Mouse (Mus musculus) embryonic facial prominence, embryonic 12.5 days (tissue): Measurements from ENCODE around the gene Hspb11. TPM values are rescaled to one million over a fixed set of nuclear protein-coding genes. Genes with fewer than 3 reads are reported as not detected.

Experiments used
- ATAC-seq: fragments of 200-750 bp; cut with Nextera tagmentation; 2 replicates; pipeline ENCODE4 v1.8.0; 2017; ENCODE audit not compliant: insufficient number of reproducible peaks, insufficient read depth, low FRiP score, low TSS enrichment
- H3K27ac ChIP-seq: fragments of 300-500 bp; sonication (generic); 2 replicates; pipeline ENCODE4 v1.5.1; 2016; ENCODE audit warnings: mild to moderate bottlenecking
- H3K27me3 ChIP-seq: fragments of 300-500 bp; sonication (generic); 2 replicates; pipeline ENCODE4 v1.6.1; 2016; ENCODE audit warnings: mild to moderate bottlenecking, moderate library complexity
- H3K36me3 ChIP-seq: fragments of 300-500 bp; sonication (generic); 2 replicates; pipeline ENCODE4 v1.6.1; 2016; ENCODE audit warnings: mild to moderate bottlenecking
- H3K4me1 ChIP-seq: fragments of 300-500 bp; sonication (generic); 2 replicates; pipeline ENCODE4 v1.6.1; 2016
- H3K4me2 ChIP-seq: fragments of 300-500 bp; sonication (generic); replicated peaks from 2 replicates; pipeline ENCODE4 v1.6.1; 2016; ENCODE audit warnings: mild to moderate bottlenecking, moderate library complexity
- H3K4me3 ChIP-seq: fragments of 300-500 bp; sonication (generic); 2 replicates; pipeline ENCODE4 v1.5.1; 2016; ENCODE audit warnings: mild to moderate bottlenecking
- H3K9ac ChIP-seq: fragments of 300-500 bp; sonication (generic); 2 replicates; pipeline ENCODE4 v1.6.1; 2016; ENCODE audit warnings: mild to moderate bottlenecking, moderate library complexity
- H3K9me3 ChIP-seq: fragments of 300-500 bp; sonication (generic); 2 replicates; pipeline ENCODE4 v1.6.1; 2016; ENCODE audit warnings: mild to moderate bottlenecking, moderate library complexity
- WGBS: fragments of 180-500 bp; shearing (Covaris S2); methylation state at CpG from one replicate; pipeline ENCODE4 v1.1.7; 2016; 5-methylcytosine and 5-hydroxymethylcytosine counted together
- polyA plus RNA-seq: library from polyadenylated mRNA; unstranded; fragments of >200 nt; fragmentation: Nextera tagmentation; extraction: Ambion mirVana; gene quantifications from 2 replicates; pipeline ENCODE4 v1.2.1, GENCODE M21; 2016

Hspb11 gene
- polyA plus RNA-seq, 1 experiment from 2014 or later: 38.4 TPM

DNA sequence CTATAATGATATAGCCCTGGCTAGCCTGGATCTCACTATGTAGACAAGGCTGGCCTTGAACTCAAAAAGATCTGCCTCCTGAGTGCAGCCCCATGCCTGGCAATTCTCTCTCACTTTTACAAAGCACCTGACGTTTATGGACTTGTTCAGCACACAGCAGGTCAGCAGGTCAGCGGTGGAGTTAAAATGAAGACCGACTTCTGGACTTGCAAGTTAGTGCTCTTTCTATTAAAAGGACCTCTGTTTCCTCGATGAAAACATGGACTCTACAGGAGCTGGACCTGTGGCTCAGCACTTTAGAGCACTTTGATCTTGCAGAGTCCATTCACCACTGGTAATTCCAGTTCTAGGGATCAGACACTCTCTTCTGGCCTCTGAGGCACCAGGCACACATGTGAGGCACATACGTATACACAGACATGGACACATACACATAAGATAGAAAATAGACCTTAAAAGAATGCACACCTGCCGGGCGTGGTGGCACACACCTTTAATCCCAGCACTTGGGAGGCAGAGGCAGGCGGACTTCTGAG is 44.7 kb downstream of the Hspb11 start:
- Histone ChIP-seq H3K4me2 (no peak overlapping the region), H3K9me3 (no peaks in the 10 kb centered on the region), H3K4me1 (no peaks in the 10 kb centered on the region), H3K27me3 (no peaks in the 10 kb centered on the region), H3K4me3 (no peak overlapping the region), H3K36me3 (no peaks in the 10 kb centered on the region), H3K27ac (no peak overlapping the region), H3K9ac (no peak overlapping the region)
- no peak for ATAC-seq
- WGBS: 82% methylated on average over 8 of the region's 8 CpGs

DNA sequence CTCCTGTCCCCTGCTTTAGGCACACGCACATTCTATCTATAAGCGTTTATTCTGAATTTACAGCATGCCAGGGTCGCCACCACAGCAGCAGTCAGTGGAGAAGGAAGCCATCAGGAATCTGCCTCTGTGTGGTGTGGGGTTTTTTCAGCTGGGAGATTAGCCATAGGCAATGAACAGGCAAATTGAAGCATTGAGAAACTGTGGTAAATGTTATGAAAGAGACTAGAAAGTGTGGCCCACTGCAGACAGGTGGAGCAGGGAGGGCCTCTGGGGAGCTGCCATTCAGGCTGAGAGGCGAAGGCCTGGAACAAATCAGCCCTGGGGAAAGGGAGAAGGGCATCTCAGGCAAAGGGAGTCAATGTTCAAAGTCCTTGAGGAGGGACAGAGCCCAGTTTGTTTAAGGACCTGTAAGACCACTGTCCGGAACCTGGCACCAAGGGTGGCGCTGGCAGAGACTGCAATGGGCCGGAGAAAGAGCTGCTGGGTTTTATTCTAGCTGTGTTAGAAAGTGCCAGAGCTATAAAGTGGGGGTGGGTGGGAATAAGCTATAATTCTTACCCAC is 46.5 kb downstream of the Hspb11 start:
- 81% methylated on average over 7 of the region's 7 CpGs for WGBS
- no peak overlapping the region for H3K4me2 ChIP-seq

DNA sequence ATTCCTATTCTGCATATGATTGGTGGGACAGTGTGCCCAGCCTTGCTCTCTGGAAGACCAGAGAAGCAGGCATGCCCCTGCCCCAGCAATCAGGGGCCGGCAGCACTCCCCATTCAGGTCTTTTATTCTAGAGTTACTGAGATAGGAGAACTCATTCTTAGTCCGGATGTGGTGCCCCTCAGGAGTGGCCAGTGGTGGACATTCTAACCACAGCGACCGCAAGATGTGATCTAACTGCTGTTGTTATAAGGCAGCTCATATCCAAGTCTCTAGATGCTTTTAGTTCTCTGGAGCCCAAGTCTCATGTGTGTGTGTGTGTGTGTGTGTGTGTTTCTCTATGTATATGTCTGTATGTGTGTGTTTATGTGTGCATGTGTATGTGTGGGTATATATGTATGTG is 47.0 kb downstream of the Hspb11 start:
- WGBS: 79% methylated on average over 4 of the region's 4 CpGs
- Histone ChIP-seq H3K27me3 (no peaks in the 10 kb centered on the region), H3K9me3 (no peaks in the 10 kb centered on the region), H3K36me3 (no peaks in the 10 kb centered on the region), H3K4me1 (no peaks in the 10 kb centered on the region; the same call in 1 of the 2 replicates), H3K4me3 (no peak overlapping the region), H3K27ac (no peak overlapping the region), H3K9ac (0 out of 2 replicates have a peak overlapping the region, but pooled peaks have one; percentile 24), H3K4me2 (no peak overlapping the region)
- ATAC-seq: no peak

More for the DNA sequence above, 46.5 kb downstream of the Hspb11 start:
- no peaks in the 10 kb centered on the region for H3K4me1 ChIP-seq
- no peaks in the 10 kb centered on the region for H3K9me3 ChIP-seq
- no peaks in the 10 kb centered on the region for H3K27me3 ChIP-seq
- H3K4me3 ChIP-seq: no peak overlapping the region
- no peak overlapping the region for H3K9ac ChIP-seq
- H3K36me3 ChIP-seq: no peaks in the 10 kb centered on the region
- no peak overlapping the region for H3K27ac ChIP-seq
- no peak for ATAC-seq

DNA sequence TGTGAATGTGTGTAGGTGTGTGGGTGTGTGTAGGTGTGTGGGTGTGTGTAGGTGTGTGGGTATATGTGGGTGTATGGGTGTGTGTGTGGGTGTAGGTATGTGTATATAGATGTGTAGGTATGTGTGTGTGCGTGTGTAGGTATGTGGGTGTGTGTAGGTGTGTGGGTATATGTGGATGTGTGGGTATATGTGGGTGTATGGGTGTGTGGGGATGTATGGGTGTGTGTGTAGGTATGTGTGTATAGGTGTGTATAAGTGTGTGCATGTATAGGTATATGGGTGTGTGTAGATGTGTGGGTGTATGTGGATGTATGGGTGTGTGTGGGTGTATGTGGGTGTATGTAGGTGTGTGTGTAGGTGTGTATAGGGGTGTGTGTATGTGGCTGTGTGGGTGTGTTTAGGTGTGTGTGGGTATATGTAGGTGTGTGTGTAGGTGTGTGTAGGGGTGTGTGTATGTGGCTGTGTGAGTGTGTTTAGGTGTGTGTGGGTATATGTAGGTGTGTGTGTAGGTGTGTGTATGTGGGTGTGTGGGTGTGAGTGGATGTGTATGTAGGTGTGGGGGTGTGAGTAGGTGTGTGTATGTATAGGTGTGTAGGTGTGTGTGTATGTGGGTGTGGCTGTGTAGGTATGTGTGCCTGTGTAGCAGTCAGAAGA is 47.6 kb downstream of the Hspb11 start:
- 97% methylated on average over 1 of the region's 1 CpGs for WGBS

DNA sequence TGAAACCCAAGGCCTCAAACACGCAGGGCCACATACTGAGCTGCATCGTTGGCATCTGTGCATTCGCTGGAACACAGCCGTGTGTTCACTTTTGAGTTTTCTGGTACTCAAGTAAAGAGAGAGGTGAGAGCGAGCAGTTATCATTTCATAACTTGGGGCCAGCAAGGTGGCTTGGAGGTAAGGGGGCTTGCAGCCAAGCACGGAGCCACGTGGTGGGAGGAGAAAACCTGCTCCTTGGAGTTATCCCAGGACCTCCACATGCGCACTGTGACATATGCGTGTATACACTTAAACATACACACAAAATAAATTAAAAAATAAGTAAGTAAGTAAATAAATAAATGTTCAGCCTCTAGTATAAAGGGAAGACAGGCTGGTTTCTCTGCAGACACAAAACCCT is 48.8 kb downstream of the Hspb11 start:
- Histone ChIP-seq H3K9ac (no peak overlapping the region), H3K4me3 (no peak overlapping the region), H3K9me3 (no peaks in the 10 kb centered on the region), H3K4me1 (no peaks in the 10 kb centered on the region; the same call in 1 of the 2 replicates), H3K27me3 (no peaks in the 10 kb centered on the region), H3K27ac (no peak overlapping the region), H3K4me2 (no peak overlapping the region), H3K36me3 (no peaks in the 10 kb centered on the region)
- ATAC-seq: no peak
- WGBS: 88% methylated on average over 9 of the region's 9 CpGs

More for the DNA sequence above, 47.6 kb downstream of the Hspb11 start:
- Histone ChIP-seq H3K4me1 (no peaks in the 10 kb centered on the region; the same call in 1 of the 2 replicates), H3K9ac (peak overlapping the region; percentile 24; the same call in 1 of the 2 replicates), H3K9me3 (no peaks in the 10 kb centered on the region), H3K4me3 (no peak overlapping the region), H3K27me3 (no peaks in the 10 kb centered on the region), H3K27ac (no peak overlapping the region), H3K36me3 (no peaks in the 10 kb centered on the region), H3K4me2 (no peak overlapping the region)
- peak; percentile 55 for ATAC-seq

DNA sequence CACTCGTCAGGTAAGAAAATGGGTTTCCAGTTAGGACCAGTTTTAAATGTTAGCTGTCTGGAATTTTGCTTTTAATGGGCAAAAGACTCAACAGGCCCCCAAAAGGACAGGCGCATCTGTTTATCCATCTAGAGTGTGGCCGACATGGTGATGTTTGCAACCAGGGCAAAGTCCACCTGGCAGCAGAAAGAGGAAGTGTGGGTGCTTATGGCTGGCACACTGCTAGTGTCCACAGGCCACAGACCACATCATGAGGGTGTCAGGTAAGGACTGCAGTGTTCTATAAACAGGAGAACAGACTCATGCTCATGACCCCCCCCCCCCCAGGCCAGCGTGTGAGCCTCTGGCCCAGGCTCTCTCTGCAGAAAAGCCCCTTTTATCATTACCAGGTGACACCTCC is 49.4 kb downstream of the Hspb11 start:
- no peak overlapping the region for H3K9ac ChIP-seq
- no peak for ATAC-seq
- H3K4me2 ChIP-seq: no peak overlapping the region
- H3K4me3 ChIP-seq: no peak overlapping the region
- WGBS: 73% methylated on average over 4 of the region's 4 CpGs
- H3K27me3 ChIP-seq: 0 out of 2 replicates have a peak, but pooled peaks cover 1% of the 10 kb centered on the region
- no peaks in the 10 kb centered on the region; the same call in 1 of the 2 replicates for H3K4me1 ChIP-seq
- H3K9me3 ChIP-seq: no peaks in the 10 kb centered on the region
- no peak overlapping the region for H3K27ac ChIP-seq
- no peaks in the 10 kb centered on the region for H3K36me3 ChIP-seq

DNA sequence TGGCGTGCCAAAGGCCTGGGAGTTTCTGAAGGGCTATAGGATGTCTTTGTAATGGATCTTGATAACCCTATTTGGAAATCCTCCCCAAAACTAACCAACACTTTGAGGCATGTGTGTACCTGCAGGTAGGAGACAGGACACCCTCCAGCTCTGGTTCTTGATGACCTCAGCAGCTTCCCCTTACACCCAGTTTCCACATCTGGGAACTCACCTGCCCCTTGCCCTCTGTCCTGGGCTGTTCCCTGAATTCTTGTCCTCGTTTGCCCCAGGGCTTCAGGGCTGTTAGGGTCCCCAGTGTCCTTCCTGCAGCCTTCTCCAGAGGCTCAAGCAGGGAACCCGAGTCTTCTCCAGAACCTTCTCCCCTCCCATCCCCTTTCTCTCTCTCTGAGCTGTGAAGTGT is 50.1 kb downstream of the Hspb11 start:
- Histone ChIP-seq H3K9me3 (no peaks in the 10 kb centered on the region), H3K9ac (no peak overlapping the region), H3K4me2 (no peak overlapping the region), H3K27ac (no peak overlapping the region), H3K4me1 (no peaks in the 10 kb centered on the region; the same call in 1 of the 2 replicates), H3K4me3 (no peak overlapping the region), H3K27me3 (0 out of 2 replicates have a peak, but pooled peaks cover 4% of the 10 kb centered on the region), H3K36me3 (no peaks in the 10 kb centered on the region)
- no peak for ATAC-seq
- WGBS: 54% methylated on average over 3 of the region's 3 CpGs

DNA sequence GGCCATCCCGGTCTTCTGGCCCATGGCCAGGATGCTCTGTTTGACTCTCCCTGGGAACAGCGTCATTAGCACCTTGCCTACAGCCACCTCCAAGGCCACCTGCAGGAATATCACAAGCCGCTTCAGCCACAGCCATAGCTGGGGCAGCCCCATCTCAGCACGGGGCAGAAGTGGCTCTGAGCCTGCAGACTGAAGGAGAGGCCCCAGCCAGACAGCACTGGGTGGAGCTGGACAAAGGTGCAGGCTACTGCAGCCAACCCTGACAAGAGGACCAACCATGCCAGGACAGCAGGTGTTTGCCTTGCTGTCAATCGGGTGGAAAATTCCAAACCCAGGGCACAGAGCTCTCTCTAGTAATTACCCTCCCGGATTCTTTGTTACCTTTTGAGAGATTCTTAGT is 53.6 kb downstream of the Hspb11 start, which contains the start of gene Dio1:
Gene Dio1 (minus strand): TSS at position 204 of the 400 bp plus-strand sequence.
- Histone ChIP-seq H3K4me3 (no peak within 1 kb of the TSS), H3K9me3 (0 out of 2 replicates have a peak, but pooled peaks cover 4% of the 10 kb centered on the region), H3K27ac (no peak within 1 kb of the TSS), H3K36me3 (no peaks in the 10 kb centered on the region), H3K4me1 (no peaks in the 10 kb centered on the region; the same call in 1 of the 2 replicates), H3K4me2 (no peak within 1 kb of the TSS), H3K9ac (no peak within 1 kb of the TSS), H3K27me3 (0 out of 2 replicates have a peak, but pooled peaks cover 4% of the 10 kb centered on the region)
- WGBS: 69% methylated on average over 6 of the region's 6 CpGs
- 0 out of 2 replicates have a peak, but pooled peaks have one; percentile 47 for ATAC-seq

DNA sequence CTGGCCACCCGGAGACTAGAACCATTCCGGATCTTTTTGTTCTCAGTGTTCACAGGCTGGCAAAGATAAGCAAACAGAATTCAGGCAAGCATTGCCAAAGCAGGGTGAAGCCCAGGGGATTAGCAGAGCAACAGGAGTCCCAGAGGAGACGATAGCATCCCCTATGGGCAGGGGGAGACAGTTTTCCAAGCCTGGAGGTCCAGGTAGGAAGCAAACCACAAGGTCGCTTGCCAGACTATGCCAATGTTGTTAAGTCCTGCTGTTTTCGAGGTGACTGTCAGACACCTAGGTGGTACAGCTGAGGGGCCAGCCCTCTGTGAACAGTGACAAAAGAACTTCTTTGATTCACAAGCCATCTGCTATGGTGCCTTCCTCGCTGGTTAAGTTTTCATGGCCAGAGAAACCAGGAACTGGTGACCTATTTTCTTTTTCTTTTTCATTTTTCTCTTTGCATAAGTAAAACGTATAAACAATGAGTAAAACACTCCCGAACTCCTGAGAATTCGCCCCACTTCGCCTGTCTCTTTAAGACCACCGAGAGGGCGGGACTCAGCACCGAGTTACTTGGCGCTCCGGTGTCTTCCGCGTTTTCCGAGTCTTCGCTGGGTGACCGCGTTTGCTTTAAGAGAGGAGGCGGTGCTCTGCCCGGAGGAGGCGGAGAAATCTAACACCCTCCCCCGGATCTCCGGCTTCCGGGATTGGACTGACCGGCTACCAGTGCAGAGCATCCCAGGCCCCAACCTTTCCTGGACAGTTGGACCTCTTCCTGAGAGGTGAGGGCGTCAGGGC is 60.5 kb downstream of the Hspb11 start, which contains the start of gene Yipf1:
Gene Yipf1 (plus strand): TSS at position 674 of the 789 bp plus-strand sequence.
- peak within 1 kb of the TSS; percentile 70 for H3K4me3 ChIP-seq
- WGBS: 1% methylated on average over 29 of the region's 29 CpGs
- peak within 1 kb of the TSS; percentile 55 for H3K9ac ChIP-seq
- H3K4me1 ChIP-seq: peaks cover 16% of the 10 kb centered on the region
- H3K27me3 ChIP-seq: no peaks in the 10 kb centered on the region
- peak within 1 kb of the TSS; percentile 89 for H3K4me2 ChIP-seq
- H3K36me3 ChIP-seq: peaks cover 6% of the 10 kb centered on the region; the same call in 1 of the 2 replicates
- no peak within 1 kb of the TSS for H3K27ac ChIP-seq
- 0 out of 2 replicates have a peak, but pooled peaks cover 4% of the 10 kb centered on the region for H3K9me3 ChIP-seq
- peak; percentile 84 for ATAC-seq

DNA sequence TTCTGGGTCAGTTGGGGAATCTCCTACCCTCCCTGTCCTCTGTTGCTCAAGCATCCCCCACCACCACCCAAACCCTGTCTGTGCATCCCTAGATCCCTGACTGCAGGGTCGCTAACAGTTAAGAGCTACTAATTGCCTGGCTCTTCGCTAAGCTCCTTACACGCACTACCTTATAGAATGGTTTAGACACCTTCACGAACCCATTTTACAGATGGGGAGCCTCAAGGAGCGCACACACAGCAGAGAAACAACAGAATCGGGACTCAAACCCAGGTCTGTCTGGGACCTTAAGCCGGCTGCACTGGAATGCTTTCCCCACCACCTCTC is 61.0 kb downstream of the Hspb11 start:
- Histone ChIP-seq H3K9ac (peak overlapping the region; percentile 55), H3K9me3 (0 out of 2 replicates have a peak, but pooled peaks cover 4% of the 10 kb centered on the region), H3K4me1 (peaks cover 16% of the 10 kb centered on the region), H3K4me3 (peak overlapping the region; percentile 70), H3K4me2 (peak overlapping the region; percentile 89), H3K27ac (no peak overlapping the region), H3K36me3 (peaks cover 11% of the 10 kb centered on the region; the same call in 1 of the 2 replicates), H3K27me3 (no peaks in the 10 kb centered on the region)
- no peak; the same call in 1 of the 2 replicates for ATAC-seq
- WGBS: 8% methylated on average over 7 of the region's 7 CpGs

DNA sequence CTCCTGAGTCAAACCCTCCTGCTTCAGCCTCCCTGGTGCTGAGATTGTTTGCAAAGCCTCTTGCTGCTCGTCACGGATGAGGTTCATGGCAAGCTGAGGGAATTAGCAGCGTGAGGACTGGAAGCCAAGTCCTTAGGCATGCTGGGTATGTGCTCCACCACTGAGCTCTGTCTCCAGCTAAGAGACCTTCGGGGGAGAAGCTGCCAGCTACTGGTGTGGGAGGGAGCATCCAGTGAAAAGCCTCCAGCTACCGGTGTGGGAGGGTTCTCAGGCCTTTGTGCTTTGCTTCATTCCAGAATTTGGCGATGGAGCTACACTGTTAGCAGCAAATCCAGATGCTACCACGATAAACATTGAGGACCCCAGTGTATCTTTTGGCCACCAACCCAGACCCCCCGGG is 65.3 kb downstream of the Hspb11 start:
- Histone ChIP-seq H3K4me1 (peaks cover 12% of the 10 kb centered on the region), H3K4me3 (no peak overlapping the region), H3K4me2 (no peak overlapping the region), H3K9me3 (no peaks in the 10 kb centered on the region), H3K9ac (no peak overlapping the region; the same call in 1 of the 2 replicates), H3K27me3 (no peaks in the 10 kb centered on the region), H3K36me3 (peaks cover 35% of the 10 kb centered on the region), H3K27ac (no peak overlapping the region)
- no peak for ATAC-seq
- 83% methylated on average over 8 of the region's 8 CpGs for WGBS
